Mouse (Mus musculus) liver, embryonic 14.5 days (tissue): ENCODE data around the gene Yeats4. TPM values are rescaled to one million over a fixed set of nuclear protein-coding genes. Genes with fewer than 3 reads are reported as not detected.

Experiments used
- ATAC-seq: fragments of 200-750 bp; cut with Nextera tagmentation; 2 replicates; pipeline ENCODE4 v1.8.0; 2017; ENCODE audit warnings: moderate number of reproducible peaks, mild to moderate bottlenecking, moderate library complexity; ENCODE audit not compliant: insufficient read depth
- DNase-seq, 3 experiments: peaks; one replicate each; pipeline ENCODE4 v3.0.0-alpha.2; 2012 to 2013; ENCODE audit warnings: low read depth in 3 of 3, low spot score in 3 of 3
- H3K27ac ChIP-seq: fragments of 300-500 bp; sonication (generic); 2 replicates; pipeline ENCODE4 v1.5.1; 2014; ENCODE audit warnings: moderate library complexity, mild to moderate bottlenecking, control low read depth, inconsistent platforms
- H3K27me3 ChIP-seq: fragments of 300-500 bp; sonication (generic); 2 replicates; pipeline ENCODE4 v1.6.1; 2014; ENCODE audit warnings: mild to moderate bottlenecking, low read length, moderate library complexity; ENCODE audit not compliant: control insufficient read depth, insufficient read depth
- H3K36me3 ChIP-seq: fragments of 300-500 bp; sonication (generic); replicated peaks from 2 replicates; pipeline ENCODE4 v1.6.1; 2014; ENCODE audit warnings: low read depth; ENCODE audit not compliant: control insufficient read depth, insufficient read depth
- H3K4me1 ChIP-seq, 2 experiments: fragments of 200-500 bp in 1 of 2; fragments of 300-500 bp in 1 of 2; sonication (generic) in 1 of 2; replicated peaks; 2 replicates each; pipeline ENCODE4 v1.6.1; 2012 to 2014; ENCODE audit warnings: antibody characterized with exemption in 1 of 2, inconsistent platforms in 1 of 2, low read length in 1 of 2; ENCODE audit not compliant: control insufficient read depth in 2 of 2, insufficient read depth in 2 of 2
- H3K4me2 ChIP-seq: fragments of 300-500 bp; sonication (generic); 2 replicates; pipeline ENCODE4 v1.6.1; 2014; ENCODE audit warnings: low read depth, mild to moderate bottlenecking, control low read depth, moderate library complexity
- H3K4me3 ChIP-seq, 2 experiments: fragments of 200-500 bp in 1 of 2; fragments of 300-500 bp in 1 of 2; sonication (generic) in 1 of 2; 2 replicates each; pipeline ENCODE4 v1.5.1; 2012 to 2014; ENCODE audit warnings: low read depth in 2 of 2, low read length in 2 of 2, mild to moderate bottlenecking in 2 of 2, control low read depth in 1 of 2, inconsistent platforms in 1 of 2, moderate library complexity in 1 of 2; ENCODE audit not compliant: insufficient read depth in 1 of 2
- H3K9ac ChIP-seq: fragments of 300-500 bp; sonication (generic); replicated peaks from 2 replicates; pipeline ENCODE4 v1.6.1; 2014; ENCODE audit warnings: mild to moderate bottlenecking, control low read depth, moderate library complexity
- H3K9me3 ChIP-seq: fragments of 300-500 bp; sonication (generic); 2 replicates; pipeline ENCODE4 v1.6.1; 2016; ENCODE audit warnings: low read length, mixed read lengths; ENCODE audit not compliant: control insufficient read depth
- CTCF ChIP-seq: IDR thresholded peaks from 2 replicates; pipeline ENCODE4 v1.5.1; 2016; ENCODE audit warnings: antibody characterized with exemption, low read depth, control low read depth
- EP300 ChIP-seq: IDR thresholded peaks from 2 replicates; pipeline ENCODE4 v1.6.1; 2016; ENCODE audit warnings: antibody characterized with exemption, low read depth
- WGBS: fragments of 180-500 bp; shearing (Covaris S2); extraction: QIAGEN DNeasy Blood & Tissue Kit; methylation state at CpG from one replicate; pipeline ENCODE4 v1.1.7; 2014; ENCODE audit not compliant: insufficient replicate concordance; 5-methylcytosine and 5-hydroxymethylcytosine counted together
- polyA plus RNA-seq, 2 experiments: library from polyadenylated mRNA; depleted of rRNA in 1 of 2; stranded (reverse) in 1 of 2; unstranded in 1 of 2; fragments of >200 nt; fragmentation: Nextera tagmentation in 1 of 2; extraction: Ambion mirVana in 1 of 2; gene quantifications; 2 replicates each; pipeline versions ENCODE4 v1.2.1 to v1.2.3; 2012 to 2014

The Yeats4 gene
- polyA plus RNA-seq, 2 experiments, result 36.1 to 42.0 TPM

DNA sequence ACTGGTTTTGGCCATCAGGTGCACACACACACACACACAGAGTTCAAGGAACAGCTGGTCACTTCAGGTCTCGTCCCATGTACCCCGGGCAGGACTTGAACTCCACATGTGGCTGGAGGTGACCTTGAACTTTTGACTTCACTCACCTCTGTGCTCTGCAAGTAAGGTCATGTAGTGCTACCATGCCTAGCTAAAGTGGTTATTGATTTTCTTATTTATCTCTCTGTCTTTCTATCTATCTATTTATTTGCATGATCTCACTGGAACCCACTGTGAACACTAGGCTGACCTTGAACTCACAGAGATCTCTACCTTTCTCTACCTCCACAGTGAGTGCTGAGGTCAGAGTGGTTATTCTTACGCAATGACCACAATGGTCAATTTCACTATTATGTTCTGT lies 18.2 kb downstream of the Yeats4 start:
- WGBS, result 80% methylated on average over 3 of the region's 3 CpGs
- DNase-seq (no peak), ATAC-seq (no peak)
- no peak overlapping the region for H3K4me3 ChIP-seq
- no peaks in the 10 kb centered on the region for H3K9me3 ChIP-seq
- no peaks in the 10 kb centered on the region for H3K36me3 ChIP-seq
- H3K27me3 ChIP-seq, result no peaks in the 10 kb centered on the region
- no peak overlapping the region for H3K9ac ChIP-seq
- no peaks in the 10 kb centered on the region; a peak in 2 of 4 replicates for H3K4me1 ChIP-seq
- H3K4me2 ChIP-seq, result no peak overlapping the region
- no peak for TF ChIP-seq EP300
- no peak for TF ChIP-seq CTCF
- H3K27ac ChIP-seq, result no peak overlapping the region

DNA sequence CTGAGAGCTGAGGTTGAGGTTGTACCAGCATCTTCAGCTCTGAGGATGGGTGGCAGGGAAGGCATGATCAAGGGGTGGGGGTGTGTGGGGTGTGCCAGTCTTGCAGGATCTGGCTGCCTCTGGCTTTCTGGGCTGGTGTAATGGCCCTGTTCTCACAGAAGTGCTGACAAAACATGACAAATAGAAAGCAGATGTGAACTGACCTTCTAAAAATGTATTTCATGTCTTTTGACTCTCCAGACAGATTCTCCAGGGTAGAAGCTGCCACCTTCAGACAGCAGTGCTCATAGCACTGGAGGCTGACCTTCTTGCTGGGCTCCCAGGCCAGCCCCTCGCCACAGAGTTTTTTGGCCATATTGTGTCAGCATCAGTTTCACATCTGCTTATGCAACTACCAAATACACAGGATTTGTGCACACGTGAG lies 20.7 kb downstream of the Yeats4 start:
- H3K4me3 ChIP-seq, result no peak overlapping the region
- 52% methylated on average over 2 of the region's 2 CpGs for WGBS
- TF ChIP-seq CTCF (peak; percentile 26; the same call in 1 of the 2 replicates), EP300 (no peak)
- H3K27ac ChIP-seq, result no peak overlapping the region
- ATAC-seq (no peak), DNase-seq (no peak)
- H3K4me1 ChIP-seq, result no peaks in the 10 kb centered on the region; a peak in 2 of 4 replicates
- no peaks in the 10 kb centered on the region for H3K9me3 ChIP-seq
- H3K27me3 ChIP-seq, result no peaks in the 10 kb centered on the region
- H3K36me3 ChIP-seq, result no peaks in the 10 kb centered on the region
- no peak overlapping the region for H3K9ac ChIP-seq
- no peak overlapping the region for H3K4me2 ChIP-seq

- DNase-seq (no peak), ATAC-seq (no peak)
- no peak overlapping the region for H3K4me3 ChIP-seq
- 61% methylated on average over 17 of the region's 17 CpGs for WGBS
- H3K9ac ChIP-seq, result no peak overlapping the region
- no peaks in the 10 kb centered on the region for H3K36me3 ChIP-seq
- H3K4me2 ChIP-seq, result no peak overlapping the region
- H3K4me1 ChIP-seq, result no peaks in the 10 kb centered on the region; a peak in 2 of 4 replicates
- no peak overlapping the region for H3K27ac ChIP-seq
- no peaks in the 10 kb centered on the region for H3K9me3 ChIP-seq
- H3K27me3 ChIP-seq, result no peaks in the 10 kb centered on the region
- TF ChIP-seq CTCF (no peak), EP300 (no peak)
These were observed 21.2 kb downstream of the Yeats4 start for GRCm38 (mm10) chr10:117202981-117203557.

- WGBS, result 64% methylated on average over 3 of the region's 3 CpGs
- no peak for ATAC-seq
- no peak overlapping the region for H3K9ac ChIP-seq
- H3K4me3 ChIP-seq, result no peak overlapping the region
- no peak overlapping the region for H3K4me2 ChIP-seq
- H3K27me3 ChIP-seq, result no peaks in the 10 kb centered on the region
- no peak overlapping the region for H3K27ac ChIP-seq
- no peaks in the 10 kb centered on the region; a peak in 2 of 4 replicates for H3K4me1 ChIP-seq
- DNase-seq, result no peak
- no peaks in the 10 kb centered on the region for H3K36me3 ChIP-seq
- H3K9me3 ChIP-seq, result no peaks in the 10 kb centered on the region
- TF ChIP-seq EP300, result no peak
- TF ChIP-seq CTCF, result no peak
These were observed 24.6 kb downstream of the Yeats4 start for GRCm38 (mm10) chr10:117199701-117200100.

DNA sequence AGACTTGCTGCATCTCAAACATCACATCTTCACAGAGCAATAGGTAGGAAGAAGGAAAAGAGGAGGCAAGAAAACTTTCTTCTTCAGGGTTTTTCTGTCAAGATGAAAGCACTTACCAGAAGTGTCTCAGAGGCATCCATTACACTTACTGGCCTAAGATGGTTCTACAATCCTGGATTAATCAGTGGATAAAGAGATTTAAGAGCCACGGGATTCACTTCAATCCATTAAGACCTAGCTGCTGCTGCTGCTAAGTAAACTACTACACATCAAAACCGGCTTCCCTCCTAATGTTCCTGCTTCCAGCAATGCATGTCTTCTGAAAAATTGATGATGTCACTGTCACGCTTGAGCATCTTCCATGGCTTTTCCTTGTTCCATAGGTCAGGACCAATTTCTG lies 27.6 kb downstream of the Yeats4 start:
- Histone ChIP-seq H3K9ac (no peak overlapping the region), H3K27me3 (no peaks in the 10 kb centered on the region), H3K4me3 (no peak overlapping the region), H3K4me1 (no peaks in the 10 kb centered on the region; a peak in 1 of 4 replicates), H3K4me2 (no peak overlapping the region), H3K9me3 (no peaks in the 10 kb centered on the region), H3K27ac (no peak overlapping the region), H3K36me3 (no peaks in the 10 kb centered on the region)
- ATAC-seq, result no peak
- no peak for DNase-seq
- TF ChIP-seq EP300, result no peak
- no peak for TF ChIP-seq CTCF
- WGBS, result 69% methylated on average over 3 of the region's 3 CpGs
